Mouse (Mus musculus) neural tube, embryonic 14.5 days (tissue): ENCODE results near the gene Nr5a2. TPM values are rescaled to one million over a fixed set of nuclear protein-coding genes. Genes with fewer than 3 reads are reported as not detected.
A peak's percentile ranks its signal among the peaks of the same experiment; 100 is the strongest.

Source experiments
- ATAC-seq: fragments of 200-750 bp; cut with Nextera tagmentation; 2 replicates; pipeline ENCODE4 v1.8.0; 2017; ENCODE audit warnings: low read depth, mild to moderate bottlenecking, moderate TSS enrichment, moderate library complexity
- H3K27ac ChIP-seq: fragments of 300-500 bp; sonication (generic); 2 replicates; pipeline ENCODE4 v1.5.1; 2014; ENCODE audit warnings: low read depth, mild to moderate bottlenecking, control low read depth, low read length, moderate library complexity, mixed read lengths
- H3K27me3 ChIP-seq: fragments of 300-500 bp; sonication (generic); 2 replicates; pipeline ENCODE4 v1.6.1; 2014; ENCODE audit warnings: low read length; ENCODE audit not compliant: control insufficient read depth, insufficient read depth
- H3K36me3 ChIP-seq: fragments of 300-500 bp; sonication (generic); 2 replicates; pipeline ENCODE4 v1.6.1; 2014; ENCODE audit warnings: low read length, mixed read lengths; ENCODE audit not compliant: control insufficient read depth, insufficient read depth
- H3K4me1 ChIP-seq: fragments of 300-500 bp; sonication (generic); 2 replicates; pipeline ENCODE4 v1.6.1; 2014; ENCODE audit warnings: low read length; ENCODE audit not compliant: control insufficient read depth, insufficient read depth
- H3K4me2 ChIP-seq: fragments of 300-500 bp; sonication (generic); 2 replicates; pipeline ENCODE4 v1.6.1; 2014; ENCODE audit warnings: mild to moderate bottlenecking, low read depth, low read length, control low read depth
- H3K4me3 ChIP-seq: fragments of 300-500 bp; sonication (generic); 2 replicates; pipeline ENCODE4 v1.5.1; 2014; ENCODE audit warnings: low read depth, low read length, control low read depth, mixed read lengths
- H3K9ac ChIP-seq: fragments of 300-500 bp; sonication (generic); replicated peaks from 2 replicates; pipeline ENCODE4 v1.6.1; 2014; ENCODE audit warnings: low read depth, mild to moderate bottlenecking, control low read depth, low read length, mixed read lengths
- H3K9me3 ChIP-seq: fragments of 300-500 bp; sonication (generic); 2 replicates; pipeline ENCODE4 v1.6.1; 2016; ENCODE audit warnings: low read length; ENCODE audit not compliant: control insufficient read depth
- WGBS: fragments of 180-500 bp; shearing (Covaris S2); extraction: QIAGEN DNeasy Blood & Tissue Kit; methylation state at CpG from one replicate; pipeline ENCODE4 v1.1.7; 2014; 5-methylcytosine and 5-hydroxymethylcytosine counted together
- polyA plus RNA-seq: library from polyadenylated mRNA; unstranded; fragments of >200 nt; fragmentation: Nextera tagmentation; extraction: Ambion mirVana; gene quantifications from 2 replicates; pipeline ENCODE4 v1.2.1, GENCODE M21; 2014

Gene Nr5a2
- polyA plus RNA-seq, 1 experiment from 2014 or later: 1.4 TPM

- Histone ChIP-seq H3K4me3 (no peak overlapping the region), H3K36me3 (no peaks in the 10 kb centered on the region), H3K9ac (no peak overlapping the region), H3K27ac (no peak overlapping the region), H3K4me1 (peaks cover 16% of the 10 kb centered on the region), H3K9me3 (no peaks in the 10 kb centered on the region), H3K27me3 (peaks cover 66% of the 10 kb centered on the region), H3K4me2 (0 out of 2 replicates have a peak overlapping the region, but pooled peaks have one; percentile 11)
- ATAC-seq: no peak
- WGBS: under 1% methylated on average over 20 of the region's 21 CpGs
Measured at GRCm38 (mm10) chr1:136951946-136952531, 8.2 kb downstream of the Nr5a2 start.

GRCm38 (mm10) chr1:136951155-136951650, 9.0 kb downstream of the Nr5a2 start:
- WGBS: 22% methylated on average over 3 of the region's 3 CpGs

GRCm38 (mm10) chr1:136949323-136949741, 10.9 kb downstream of the Nr5a2 start:
- no peaks in the 10 kb centered on the region for H3K9me3 ChIP-seq
- 0 out of 2 replicates have a peak overlapping the region, but pooled peaks have one; percentile 46 for H3K9ac ChIP-seq
- H3K4me3 ChIP-seq: peak overlapping the region; percentile 41
- H3K4me2 ChIP-seq: peak overlapping the region; percentile 86
- ATAC-seq: peak; percentile 42
- H3K27me3 ChIP-seq: peaks cover 76% of the 10 kb centered on the region
- no peak overlapping the region for H3K27ac ChIP-seq
- peaks cover 16% of the 10 kb centered on the region for H3K4me1 ChIP-seq
- no peaks in the 10 kb centered on the region for H3K36me3 ChIP-seq
- under 1% methylated on average over 12 of the region's 12 CpGs for WGBS

More at GRCm38 (mm10) chr1:136951155-136951650, 9.0 kb downstream of the Nr5a2 start:
- Histone ChIP-seq H3K4me2 (no peak overlapping the region), H3K27me3 (peaks cover 71% of the 10 kb centered on the region), H3K36me3 (no peaks in the 10 kb centered on the region), H3K4me3 (no peak overlapping the region), H3K4me1 (peaks cover 16% of the 10 kb centered on the region), H3K9me3 (no peaks in the 10 kb centered on the region), H3K27ac (no peak overlapping the region), H3K9ac (no peak overlapping the region)
- no peak for ATAC-seq

GRCm38 (mm10) chr1:136948511-136949275, 11.6 kb downstream of the Nr5a2 start:
- peak; percentile 75 for ATAC-seq
- Histone ChIP-seq H3K4me2 (peak overlapping the region; percentile 86), H3K9ac (peak overlapping the region; percentile 46; the same call in 1 of the 2 replicates), H3K4me1 (peaks cover 16% of the 10 kb centered on the region), H3K4me3 (peak overlapping the region; percentile 41), H3K9me3 (no peaks in the 10 kb centered on the region), H3K36me3 (no peaks in the 10 kb centered on the region), H3K27me3 (peaks cover 74% of the 10 kb centered on the region), H3K27ac (no peak overlapping the region)
- WGBS: under 1% methylated on average over 60 of the region's 61 CpGs

GRCm38 (mm10) chr1:136948127-136948422, 12.2 kb downstream of the Nr5a2 start:
- Histone ChIP-seq H3K4me3 (peak overlapping the region; percentile 41; the same call in 1 of the 2 replicates), H3K4me2 (peak overlapping the region; percentile 86), H3K4me1 (peaks cover 15% of the 10 kb centered on the region), H3K9me3 (no peaks in the 10 kb centered on the region), H3K36me3 (no peaks in the 10 kb centered on the region), H3K9ac (no peak overlapping the region), H3K27me3 (peaks cover 70% of the 10 kb centered on the region), H3K27ac (no peak overlapping the region)
- ATAC-seq: no peak
- under 1% methylated on average over 7 of the region's 7 CpGs for WGBS

GRCm38 (mm10) chr1:136947394-136948126, 12.7 kb downstream of the Nr5a2 start:
- no peak overlapping the region for H3K9ac ChIP-seq
- peaks cover 10% of the 10 kb centered on the region; the same call in 1 of the 2 replicates for H3K4me1 ChIP-seq
- H3K4me3 ChIP-seq: peak overlapping the region; percentile 1; the same call in 1 of the 2 replicates
- H3K36me3 ChIP-seq: no peaks in the 10 kb centered on the region
- H3K27me3 ChIP-seq: peaks cover 66% of the 10 kb centered on the region
- no peak overlapping the region for H3K27ac ChIP-seq
- WGBS: 1% methylated on average over 20 of the region's 20 CpGs
- no peaks in the 10 kb centered on the region for H3K9me3 ChIP-seq
- H3K4me2 ChIP-seq: peak overlapping the region; percentile 86
- ATAC-seq: no peak

- no peaks in the 10 kb centered on the region for H3K36me3 ChIP-seq
- no peak overlapping the region for H3K27ac ChIP-seq
- H3K4me1 ChIP-seq: peaks cover 9% of the 10 kb centered on the region; the same call in 1 of the 2 replicates
- H3K4me2 ChIP-seq: no peak overlapping the region; the same call in 1 of the 2 replicates
- ATAC-seq: no peak
- H3K9me3 ChIP-seq: no peaks in the 10 kb centered on the region
- H3K4me3 ChIP-seq: peak overlapping the region; percentile 1; the same call in 1 of the 2 replicates
- under 1% methylated on average over 18 of the region's 18 CpGs for WGBS
- H3K27me3 ChIP-seq: peaks cover 61% of the 10 kb centered on the region
- H3K9ac ChIP-seq: no peak overlapping the region
Measured at GRCm38 (mm10) chr1:136946806-136947393, 13.3 kb downstream of the Nr5a2 start.

- Histone ChIP-seq H3K9ac (no peak overlapping the region), H3K4me1 (peaks cover 9% of the 10 kb centered on the region; the same call in 1 of the 2 replicates), H3K36me3 (no peaks in the 10 kb centered on the region), H3K27ac (no peak overlapping the region), H3K27me3 (peaks cover 59% of the 10 kb centered on the region), H3K4me3 (no peak overlapping the region), H3K9me3 (no peaks in the 10 kb centered on the region), H3K4me2 (no peak overlapping the region)
- ATAC-seq: no peak
- WGBS: 1% methylated on average over 8 of the region's 8 CpGs
Measured at GRCm38 (mm10) chr1:136946404-136946803, 13.8 kb downstream of the Nr5a2 start.
